ENCODE assay signal across 9 mouse cellular contexts in the genomic region with DNA sequence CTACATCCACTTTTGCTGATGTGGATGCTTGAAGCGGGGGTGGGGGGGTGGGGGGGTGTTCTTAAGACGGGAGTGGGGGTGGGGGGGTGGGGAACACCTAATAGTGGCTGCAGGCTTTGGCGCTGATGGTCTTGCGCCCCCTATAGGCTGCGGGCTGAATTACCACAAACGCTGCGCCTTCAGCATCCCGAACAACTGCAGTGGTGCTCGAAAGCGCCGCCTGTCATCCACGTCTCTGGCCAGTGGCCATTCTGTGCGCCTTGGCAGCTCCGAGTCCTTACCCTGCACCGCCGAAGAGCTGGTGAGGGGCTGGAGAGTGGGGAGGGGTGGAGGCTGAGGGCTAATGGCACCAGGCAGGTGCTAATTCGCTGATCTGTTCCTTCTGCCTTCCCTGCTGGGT. TPM values are rescaled to one million over a fixed set of nuclear protein-coding genes. Genes with fewer than 3 reads are reported as not detected.
DNase-seq lines count a peak whose midpoint lies in the region; ATAC-seq lines count a peak whose summit lies in the region.
"Had no signal": no experiment of that assay in that cellular context is flagged by ENCODE, and none has a peak within 500 bp of the region (broad histone marks: within the 10 kb centered on the region; RNA-seq: fewer than 3 reads in every experiment).

No protein-coding gene starts in this region.

- H3K27me3 ChIP-seq in forebrain, embryonic 14.5 days (replicated peaks; ENCODE audit: control insufficient read depth, insufficient read depth, low read length): no peaks in the 10 kb centered on the region
- H3K27me3 ChIP-seq: Patski had no signal

- no peak for ATAC-seq in forebrain, embryonic 14.5 days
- ATAC-seq: Patski had no signal

- H3K9me3 ChIP-seq in forebrain, embryonic 14.5 days (replicated peaks; ENCODE audit: control insufficient read depth, low read length): no peaks in the 10 kb centered on the region

- H3K4me3 ChIP-seq in forebrain, embryonic 14.5 days (ENCODE audit: low read depth, low read length): no peak overlapping the region

- H3K4me2 ChIP-seq in forebrain, embryonic 14.5 days (ENCODE audit: low read length): no peak overlapping the region

- H3K27ac ChIP-seq in forebrain, embryonic 14.5 days (ENCODE audit: low read depth, low read length): no peak overlapping the region

- no peak overlapping the region for H3K9ac ChIP-seq in forebrain, embryonic 14.5 days (ENCODE audit: low read length)

- DNase-seq in gastrocnemius, adult 18-20 months (ENCODE audit: low spot score): peak; percentile 57
- DNase-seq in gastrocnemius, postnatal 25 days: no peak
- DNase-seq in urinary bladder, postnatal 14 days (ENCODE audit: low spot score): peak; percentile 39
- DNase-seq in urinary bladder, postnatal 25 days (ENCODE audit: low spot score): no peak
- peak; percentile 49 for DNase-seq in forebrain, embryonic 14.5 days (ENCODE audit: low spot score)
- DNase-seq in layer of hippocampus, postnatal 10 days (ENCODE audit: low spot score in 2 of 2): peak; percentile 82 to 88
- peak; percentile 73 for DNase-seq in naive thymus-derived CD4-positive, alpha-beta T cell, adult 2 months (ENCODE audit: low read depth)
- DNase-seq in thymus, postnatal 4 days: peak; percentile 76

- WGBS in forebrain, embryonic 14.5 days: 11% methylated on average over 17 of the region's 17 CpGs

- peaks cover 9% of the 10 kb centered on the region; the same call in 1 of the 2 replicates for H3K4me1 ChIP-seq in forebrain, embryonic 14.5 days (ENCODE audit: control insufficient read depth, insufficient read depth, low read length)

- peaks cover 32% of the 10 kb centered on the region for H3K36me3 ChIP-seq in forebrain, embryonic 14.5 days (ENCODE audit: control insufficient read depth, insufficient read depth, low read length)

RNA-seq across cellular contexts. Expression of a gene that starts 5.9 kb away (rescaled TPM):
- total RNA-seq in gastrocnemius, adult 18-20 months (2021): 1 to 10 TPM; 4.9 to 5.9 TPM
- 1 to 10 TPM; 5.0 to 5.3 TPM for total RNA-seq in gastrocnemius, postnatal 25 days (2021)
- 4.5 and 6.7 TPM in 2 replicates for polyA plus RNA-seq in forebrain, embryonic 14.5 days (2014; fragmentation: Nextera tagmentation; extraction: Ambion mirVana)
- 1 to 10 TPM; 7.5 to 9.9 TPM for total RNA-seq in layer of hippocampus, postnatal 10 days (2021)

RNA-seq across cellular contexts. Expression of a gene that starts 26.5 kb away (rescaled TPM):
- total RNA-seq in gastrocnemius, adult 18-20 months (2021): 1 to 10 TPM in 1 of 2 experiments, under 1 TPM in 1; 0.89 to 1.6 TPM
- 1 to 10 TPM; 1.9 to 2.3 TPM for total RNA-seq in gastrocnemius, postnatal 25 days (2021)
- polyA plus RNA-seq in forebrain, embryonic 14.5 days (2014; fragmentation: Nextera tagmentation; extraction: Ambion mirVana): 3.5 and 4.4 TPM in 2 replicates
- total RNA-seq in layer of hippocampus, postnatal 10 days (2021): 10 to 100 TPM; 95.0 to 96.3 TPM

RNA-seq across cellular contexts. Expression of a gene that starts 32.0 kb away (rescaled TPM):
- total RNA-seq in gastrocnemius, adult 18-20 months (2021): 10 to 100 TPM; 51.7 to 58.0 TPM
- total RNA-seq in gastrocnemius, postnatal 25 days (2021): 10 to 100 TPM; 35.7 to 42.3 TPM
- polyA plus RNA-seq in forebrain, embryonic 14.5 days (2014; fragmentation: Nextera tagmentation; extraction: Ambion mirVana): 26.4 and 30.3 TPM in 2 replicates
- total RNA-seq in layer of hippocampus, postnatal 10 days (2021): 10 to 100 TPM; 42.2 to 45.0 TPM

RNA-seq across cellular contexts. Expression of a gene that starts 32.9 kb away (rescaled TPM):
- 10 to 100 TPM in 1 of 2 experiments, 1 to 10 TPM in 1; 9.8 to 13.6 TPM for total RNA-seq in gastrocnemius, adult 18-20 months (2021)
- total RNA-seq in gastrocnemius, postnatal 25 days (2021): 10 to 100 TPM; 13.2 to 22.4 TPM
- 175 and 186 TPM in 2 replicates for polyA plus RNA-seq in forebrain, embryonic 14.5 days (2014; fragmentation: Nextera tagmentation; extraction: Ambion mirVana)
- 100 to 1,000 TPM; 260 to 286 TPM for total RNA-seq in layer of hippocampus, postnatal 10 days (2021)

RNA-seq across cellular contexts. Expression of a gene that starts 43.0 kb away (rescaled TPM):
- total RNA-seq in gastrocnemius, adult 18-20 months (2021): under 1 TPM; 0.37 to 0.71 TPM
- total RNA-seq in gastrocnemius, postnatal 25 days (2021): not detected
- polyA plus RNA-seq in forebrain, embryonic 14.5 days (2014; fragmentation: Nextera tagmentation; extraction: Ambion mirVana): 9.8 and 11.0 TPM in 2 replicates
- total RNA-seq in layer of hippocampus, postnatal 10 days (2021): 1 to 10 TPM in 1 of 2 experiments, under 1 TPM in 1; 0.94 to 1.3 TPM

Comparison
In these comparisons a context has a peak if more than half of its experiments do, and no peak if none do; other contexts are left out.
1. DNase-seq: peak in gastrocnemius, adult 18-20 months (single experiment), urinary bladder, postnatal 14 days (single experiment), forebrain, embryonic 14.5 days (single experiment), layer of hippocampus, postnatal 10 days (2 of 2), naive thymus-derived CD4-positive, alpha-beta T cell, adult 2 months (single experiment) and thymus, postnatal 4 days (single experiment); none in gastrocnemius, postnatal 25 days (single experiment) and urinary bladder, postnatal 25 days (single experiment).
2. RNA of a gene that starts 26.5 kb away (total RNA-seq): 95.0 to 96.3 TPM in layer of hippocampus, postnatal 10 days; 1.9 to 2.3 TPM in gastrocnemius, postnatal 25 days and 0.89 to 1.6 TPM in gastrocnemius, adult 18-20 months; every median in the first group is over 10 times any median in the second.